Mouse (Mus musculus) heart, adult 9 months (tissue): Measurements from ENCODE around the gene Hexdc.

Experiments
- DNase-seq, 2 experiments: peaks; one replicate each; pipeline ENCODE4 v3.0.0; 2022; ENCODE audit warnings: low spot score in 2 of 2

Gene Hexdc

GRCm38 (mm10) chr11:121204161-121205006, at the start of gene Hexdc, which contains the start of gene Ogfod3:
TSS of gene Hexdc (plus strand) at chr11:121204433.
TSS of gene Ogfod3 (minus strand) at chr11:121204711.
- DNase-seq = peak; percentile 91

GRCm38 (mm10) chr11:121156411-121156891, 47.8 kb upstream of the Hexdc start:
- DNase-seq = peak; percentile 19 to 33

GRCm38 (mm10) chr11:121159971-121160370, 44.3 kb upstream of the Hexdc start, which contains the start of gene Uts2r:
TSS of gene Uts2r (plus strand) at chr11:121160271.
- no peak for DNase-seq

- DNase-seq = no peak
Measured at GRCm38 (mm10) chr11:121160636-121161346, 43.4 kb upstream of the Hexdc start.

- no peak for DNase-seq
Measured at GRCm38 (mm10) chr11:121163751-121164150, 40.5 kb upstream of the Hexdc start.

GRCm38 (mm10) chr11:121173203-121173602, 31.0 kb upstream of the Hexdc start:
- no peak for DNase-seq

GRCm38 (mm10) chr11:121174234-121174633, 30.0 kb upstream of the Hexdc start:
- no peak for DNase-seq

- DNase-seq = peak; percentile 8 to 13
Measured at GRCm38 (mm10) chr11:121176285-121177270, 27.7 kb upstream of the Hexdc start.

GRCm38 (mm10) chr11:121189681-121190080, 14.6 kb upstream of the Hexdc start:
- DNase-seq = peak; percentile 21 to 44

GRCm38 (mm10) chr11:121192742-121193141, 11.5 kb upstream of the Hexdc start:
- no peak for DNase-seq

GRCm38 (mm10) chr11:121193415-121193814, 10.8 kb upstream of the Hexdc start:
- no peak for DNase-seq

- no peak for DNase-seq
Measured at GRCm38 (mm10) chr11:121198622-121199021, 5.6 kb upstream of the Hexdc start.

GRCm38 (mm10) chr11:121199851-121200250, 4.4 kb upstream of the Hexdc start:
- no peak for DNase-seq

- no peak for DNase-seq
Measured at GRCm38 (mm10) chr11:121200781-121201180, 3.5 kb upstream of the Hexdc start.

GRCm38 (mm10) chr11:121201436-121202198, 2.6 kb upstream of the Hexdc start:
- DNase-seq = peak in 1 of 2 experiments; percentile 11

- no peak for DNase-seq
Measured at GRCm38 (mm10) chr11:121203859-121204160, 423 bp upstream of the Hexdc start.

GRCm38 (mm10) chr11:121216831-121217230, 12.6 kb downstream of the Hexdc start:
- no peak for DNase-seq

GRCm38 (mm10) chr11:121219776-121220175, 15.5 kb downstream of the Hexdc start:
- DNase-seq = no peak

GRCm38 (mm10) chr11:121220771-121221170, 16.5 kb downstream of the Hexdc start:
- DNase-seq = no peak

GRCm38 (mm10) chr11:121221321-121222010, 17.2 kb downstream of the Hexdc start:
- DNase-seq = no peak
